Mouse (Mus musculus) layer of hippocampus, adult 11-12 months (tissue): ENCODE measurements at regions not wholly inside any gene's neighbourhood (a gene's known extent, or its start where the extent isn't known, plus 50 kb on each side); places are given as distances from the start of the nearest gene placed in this dataset.

Experiments used
- DNase-seq: peaks from one replicate; pipeline ENCODE4 v3.0.0; 2022; ENCODE audit warnings: low spot score

GRCm38 (mm10) chr8:59499618-59500017, 587.2 kb upstream of the Galntl6 start:
- no peak for DNase-seq

GRCm38 (mm10) chr8:59491392-59491791, 579.0 kb upstream of the Galntl6 start:
- no peak for DNase-seq

GRCm38 (mm10) chr8:59478257-59478656, 565.8 kb upstream of the Galntl6 start:
- no peak for DNase-seq

- DNase-seq, result peak; percentile 7
These were observed 561.8 kb upstream of the Galntl6 start for GRCm38 (mm10) chr8:59474195-59474594.

GRCm38 (mm10) chr8:59448622-59449021, 536.2 kb upstream of the Galntl6 start:
- DNase-seq, result no peak

- DNase-seq, result no peak
These were observed 491.2 kb upstream of the Galntl6 start for GRCm38 (mm10) chr8:59403659-59404058.

- DNase-seq, result no peak
These were observed 477.3 kb upstream of the Galntl6 start for GRCm38 (mm10) chr8:59389706-59390105.

- DNase-seq, result no peak
These were observed 472.3 kb upstream of the Galntl6 start for GRCm38 (mm10) chr8:59384711-59385110.

GRCm38 (mm10) chr8:59352983-59353382, 440.5 kb upstream of the Galntl6 start:
- DNase-seq, result peak; percentile 2

- DNase-seq, result no peak
These were observed 422.6 kb upstream of the Galntl6 start for GRCm38 (mm10) chr8:59334990-59335389.
